Mouse (Mus musculus) right cerebral cortex, postnatal 25 days (tissue): ENCODE results near the gene Ccdc8.
A peak's percentile ranks its signal among the peaks of the same experiment; 100 is the strongest.
"Not testable (repeated sequence)": the region's sequence is repeated elsewhere in the genome, so short reads cannot be mapped to it uniquely, and the experiment has no call there.

Experiments used
- DNase-seq: peaks from one replicate; pipeline ENCODE4 v3.0.0; 2022

Ccdc8 gene

DNA sequence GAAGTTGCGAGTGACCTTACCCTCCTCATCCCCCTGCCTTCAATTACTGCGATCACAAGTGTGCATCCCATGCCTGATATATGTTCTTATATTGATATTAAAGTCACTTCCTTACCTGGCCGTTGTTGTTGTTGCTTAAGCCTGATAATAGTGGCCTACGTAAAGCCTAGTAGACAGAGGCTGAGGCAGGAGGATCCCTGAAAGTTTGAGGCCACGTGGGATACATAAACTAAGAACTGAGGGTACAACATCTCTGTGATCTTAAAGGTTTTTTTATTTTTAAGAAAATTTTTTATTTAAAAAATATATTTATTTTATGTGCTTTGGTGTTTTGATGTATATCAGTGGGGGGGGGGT lies at the start of gene Ccdc8:
Gene Ccdc8, plus strand, starts transcription at position 258 of the 357 bp plus-strand sequence.
- no peak for DNase-seq

DNA sequence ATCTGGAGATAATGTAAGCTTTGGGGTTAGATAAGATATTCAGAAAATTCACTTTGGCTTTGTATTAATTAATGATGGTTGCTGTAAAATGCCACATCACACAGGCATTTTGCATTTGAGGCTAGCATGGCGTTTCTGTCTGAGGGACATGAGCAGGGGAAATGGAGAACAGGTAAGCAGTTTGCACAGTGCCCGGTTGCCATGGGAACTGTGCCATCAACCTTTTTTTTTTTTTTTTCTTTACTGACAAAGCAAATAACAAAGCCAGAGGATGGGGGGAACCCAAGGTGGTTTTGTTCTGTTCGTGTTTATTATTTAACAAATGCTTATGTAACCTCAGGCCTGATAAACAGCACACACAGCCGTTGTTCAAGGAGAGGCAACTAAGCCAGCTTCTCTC lies 49.6 kb upstream of the Ccdc8 start:
- no peak for DNase-seq

GRCm38 (mm10) chr7:16944061-16944807 lies 48.3 kb upstream of the Ccdc8 start, which contains the start of gene Pnmal2:
Gene Pnmal2, plus strand, starts transcription at chr7:16944682.
- peak; percentile 89 for DNase-seq

- DNase-seq: peak; percentile 23
Observed at GRCm38 (mm10) chr7:16944808-16945315, 47.6 kb upstream of the Ccdc8 start.

DNA sequence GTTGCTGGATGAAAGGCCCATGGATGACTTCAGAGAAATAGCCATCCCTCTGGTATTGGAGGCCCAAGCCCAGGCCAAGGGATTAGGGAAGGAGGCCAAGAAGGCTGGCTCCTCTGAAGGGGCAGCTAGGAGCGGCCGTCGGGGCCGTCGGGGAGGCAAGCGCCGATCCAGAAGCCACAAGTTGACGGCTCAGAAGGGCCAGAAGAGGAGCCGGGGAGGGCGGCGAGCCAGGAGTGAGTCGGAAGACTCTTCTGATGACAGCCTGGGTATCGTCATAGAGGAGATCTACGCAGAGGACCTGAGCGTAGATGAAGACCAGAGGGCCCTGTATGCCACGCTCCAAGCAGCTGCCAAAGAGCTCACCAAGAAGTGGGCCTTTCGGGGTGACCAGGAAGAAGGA lies 47.1 kb upstream of the Ccdc8 start:
- DNase-seq: peak; percentile 44

GRCm38 (mm10) chr7:16946441-16947348 lies 45.8 kb upstream of the Ccdc8 start:
- DNase-seq: peak; percentile 56

GRCm38 (mm10) chr7:16947349-16947895 lies 45.1 kb upstream of the Ccdc8 start:
- peak; percentile 51 for DNase-seq

DNA sequence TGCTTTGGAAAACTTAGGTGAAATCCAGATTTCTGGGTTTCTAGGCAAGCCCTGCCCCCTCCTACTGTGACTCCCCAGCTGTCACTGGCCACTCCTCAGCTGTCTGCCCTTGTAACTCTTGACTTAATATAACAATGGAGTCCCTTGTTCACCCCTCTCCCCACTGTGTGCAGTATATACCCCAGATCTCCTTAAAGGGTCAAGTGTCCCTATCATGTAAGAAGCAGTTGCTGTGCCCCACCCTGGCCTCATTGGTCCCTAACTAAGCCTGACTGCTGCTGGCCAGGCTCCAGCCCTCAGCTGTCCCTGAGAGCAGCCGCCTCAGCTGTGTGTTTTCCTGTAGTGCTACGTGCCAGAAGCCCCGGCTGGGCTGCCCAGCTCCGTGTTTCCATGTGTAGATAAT lies 44.5 kb upstream of the Ccdc8 start:
- peak; percentile 38 for DNase-seq

DNA sequence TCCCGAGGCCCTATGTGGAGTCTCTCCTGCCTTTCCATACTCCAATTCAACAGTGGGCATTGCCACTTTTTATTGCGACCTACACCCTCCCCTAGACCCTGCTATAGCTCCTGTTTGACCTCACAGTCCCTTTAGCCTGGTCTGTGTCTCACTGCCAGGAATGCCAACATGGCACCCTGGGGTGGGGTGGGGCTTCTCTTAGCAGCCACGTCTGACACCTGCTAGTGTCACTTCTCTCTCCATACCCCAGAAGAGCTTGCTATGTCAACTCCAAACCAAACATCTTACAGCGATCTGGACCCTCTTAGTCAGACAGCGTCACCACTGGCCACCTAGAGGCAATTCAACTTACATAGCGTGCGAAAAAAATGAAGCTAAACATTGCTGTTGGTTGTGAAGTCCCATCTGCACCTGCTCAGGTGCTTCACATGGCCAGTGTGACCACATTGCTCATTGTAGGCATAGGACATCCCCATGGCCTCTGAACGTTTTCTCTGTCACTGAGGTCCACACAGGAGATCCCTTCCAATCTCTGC lies 43.5 kb upstream of the Ccdc8 start:
- no peak for DNase-seq

GRCm38 (mm10) chr7:16949908-16950841 lies 42.3 kb upstream of the Ccdc8 start:
- peak; percentile 83 for DNase-seq

DNA sequence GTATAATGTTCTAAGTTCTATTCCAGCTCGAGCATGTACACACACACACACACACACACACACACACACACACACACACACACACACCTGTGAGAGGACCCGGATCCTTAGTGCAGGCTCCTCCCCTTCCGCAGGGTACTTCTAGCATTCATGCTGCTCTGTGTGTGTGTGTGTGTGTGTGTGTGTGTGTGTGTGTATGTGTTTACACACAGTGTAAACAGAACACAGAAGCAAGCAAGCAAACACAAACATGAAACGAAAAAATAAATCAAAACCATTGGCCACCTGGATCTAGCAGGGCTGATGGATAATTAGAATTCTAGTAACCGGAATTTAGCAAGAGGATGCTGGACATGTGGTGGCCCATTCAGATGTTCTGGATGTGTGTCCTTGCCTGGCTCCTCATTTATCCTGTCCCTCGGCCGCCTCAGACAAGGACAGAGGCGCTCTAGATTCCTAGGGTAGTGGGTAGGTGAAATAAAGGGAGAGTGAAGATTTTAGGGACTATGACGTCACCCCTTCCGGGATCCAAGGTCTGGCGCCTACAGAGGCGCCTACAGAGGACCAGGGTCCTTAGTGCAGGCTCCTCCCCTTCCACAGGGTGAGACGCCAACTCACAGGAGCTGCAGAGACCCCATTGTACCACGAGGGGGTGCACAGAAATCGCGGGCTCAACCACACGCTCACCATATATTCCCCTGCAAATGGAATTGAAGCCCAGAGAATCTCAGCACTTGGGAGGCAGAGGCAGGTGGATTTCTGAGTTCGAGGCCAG lies 41.5 kb upstream of the Ccdc8 start:
- DNase-seq: peak; percentile 81

- not testable (repeated sequence) for DNase-seq
Observed at GRCm38 (mm10) chr7:16953776-16954175, 38.7 kb upstream of the Ccdc8 start.

DNA sequence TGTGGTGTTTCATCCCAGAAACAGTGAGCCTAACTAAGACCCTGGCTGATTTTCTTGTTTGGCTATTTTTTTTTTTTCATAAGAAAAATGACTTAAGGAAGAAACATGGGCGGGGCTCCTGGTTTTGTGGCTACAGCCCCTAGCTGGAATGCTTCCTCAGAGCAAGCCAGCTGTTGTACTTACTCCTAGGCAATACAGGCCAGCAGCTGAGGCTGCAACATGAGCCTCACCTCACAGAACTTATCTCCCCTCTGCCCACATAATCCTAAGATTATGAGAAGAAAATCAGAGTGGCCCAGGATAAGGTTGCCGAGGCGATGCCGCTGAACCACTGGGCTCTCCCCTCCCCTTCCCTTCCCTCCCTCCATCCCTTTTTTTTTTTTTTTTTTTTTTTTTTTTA lies 36.8 kb upstream of the Ccdc8 start:
- DNase-seq: no peak

DNA sequence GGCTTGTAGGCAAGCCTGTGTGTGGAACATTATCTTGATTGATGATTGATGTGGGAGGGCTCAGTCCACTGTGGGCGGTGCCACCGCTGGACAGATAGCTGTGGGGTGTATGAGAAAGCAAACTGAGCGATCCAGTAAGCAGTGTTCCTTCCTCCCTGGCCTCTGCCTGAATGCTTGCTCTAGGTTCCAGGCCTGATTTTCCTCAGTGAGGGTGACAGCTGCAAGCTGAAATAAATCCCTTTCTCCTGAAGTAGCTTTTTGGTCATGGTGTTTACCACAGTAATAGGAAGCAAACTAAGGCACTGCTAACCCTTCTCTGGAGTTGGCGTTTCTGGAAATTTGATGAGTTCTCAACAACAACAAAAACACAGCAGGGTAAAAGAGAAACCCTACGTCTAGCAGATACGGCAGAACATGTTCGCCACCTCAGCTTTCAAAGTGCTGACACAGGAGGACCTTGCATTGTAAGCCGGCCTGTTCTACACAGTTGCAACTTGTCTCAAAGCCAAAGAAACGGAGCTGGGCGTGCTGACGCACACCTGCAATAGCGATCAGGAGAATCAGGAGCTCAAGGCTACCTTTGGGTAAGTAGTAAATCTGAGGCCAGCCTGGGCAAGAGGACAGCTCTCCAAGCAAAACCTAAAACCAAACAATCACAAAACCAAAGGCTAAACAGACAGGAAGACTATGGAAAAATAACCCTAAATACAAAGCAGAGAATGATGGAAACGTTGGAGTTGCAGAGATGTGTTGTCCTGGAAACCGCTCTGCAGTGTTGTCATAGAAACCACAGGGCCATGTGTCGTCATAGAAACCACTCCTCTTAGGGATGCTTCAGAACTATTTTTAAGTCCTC lies 35.9 kb upstream of the Ccdc8 start:
- DNase-seq: peak; percentile 68

- DNase-seq: peak; percentile 90
Observed at GRCm38 (mm10) chr7:16959539-16960187, 32.8 kb upstream of the Ccdc8 start, which contains the start of gene Pnmal1. Gene Pnmal1, plus strand, starts transcription at chr7:16959679.

- no peak for DNase-seq
Observed at GRCm38 (mm10) chr7:16961678-16962077, 30.8 kb upstream of the Ccdc8 start.

DNA sequence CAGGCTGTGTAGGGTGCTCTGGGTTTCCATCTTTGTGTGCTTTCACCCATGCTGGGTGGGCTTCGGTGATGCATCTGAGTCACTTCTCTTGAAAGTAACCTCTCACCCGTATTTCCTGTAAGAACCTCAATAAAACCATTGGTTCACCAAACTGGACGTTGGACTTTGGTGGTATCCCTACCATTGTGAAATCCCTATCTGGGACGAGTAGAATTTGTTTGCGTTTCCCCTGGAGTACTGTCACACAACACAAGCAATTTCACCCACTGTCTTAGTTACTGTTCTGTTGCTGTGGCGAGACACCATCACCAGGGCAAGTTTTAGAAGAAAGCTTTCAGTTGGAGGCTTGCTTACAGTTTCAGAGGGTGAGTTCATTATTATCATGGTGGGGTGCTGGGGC lies 24.1 kb upstream of the Ccdc8 start:
- no peak for DNase-seq

DNA sequence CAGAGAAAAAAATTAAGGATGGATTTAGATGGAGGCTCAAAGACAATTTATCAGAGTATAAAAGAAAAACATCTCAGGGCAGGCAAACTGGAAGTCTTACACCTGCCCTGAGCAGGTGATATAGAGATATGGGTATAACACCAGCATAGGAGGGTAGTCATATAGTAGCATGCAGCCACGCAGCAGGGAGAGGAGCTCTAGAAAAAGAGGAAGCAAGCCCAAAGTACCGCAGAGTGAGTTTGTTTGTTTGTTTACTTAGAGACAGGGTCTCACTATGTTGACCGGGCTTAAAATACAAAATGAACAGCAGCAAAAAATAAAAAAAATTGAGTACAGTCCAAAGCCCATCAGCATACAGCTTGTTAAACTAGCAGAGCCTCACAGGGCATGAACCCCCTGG lies 21.3 kb upstream of the Ccdc8 start:
- DNase-seq: no peak

DNA sequence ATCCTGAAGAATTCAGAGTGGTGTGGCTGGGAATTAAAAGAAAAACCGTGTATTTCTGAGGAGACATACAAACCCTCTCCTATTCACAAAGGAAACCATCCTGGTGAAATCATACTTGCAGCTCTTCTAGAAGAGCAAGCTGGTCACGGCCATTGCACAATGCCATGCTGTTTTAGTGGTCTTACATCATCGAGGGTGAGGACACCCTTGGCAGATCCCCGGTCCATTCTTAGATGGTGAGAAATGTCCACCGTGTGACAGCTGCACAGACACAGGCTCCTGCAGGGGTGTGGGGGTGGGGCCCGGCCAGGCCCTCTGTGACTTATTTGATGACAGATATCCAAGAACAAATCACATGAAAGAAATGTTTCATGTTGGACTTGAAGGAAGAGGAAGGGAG lies 18.5 kb upstream of the Ccdc8 start:
- no peak for DNase-seq

DNA sequence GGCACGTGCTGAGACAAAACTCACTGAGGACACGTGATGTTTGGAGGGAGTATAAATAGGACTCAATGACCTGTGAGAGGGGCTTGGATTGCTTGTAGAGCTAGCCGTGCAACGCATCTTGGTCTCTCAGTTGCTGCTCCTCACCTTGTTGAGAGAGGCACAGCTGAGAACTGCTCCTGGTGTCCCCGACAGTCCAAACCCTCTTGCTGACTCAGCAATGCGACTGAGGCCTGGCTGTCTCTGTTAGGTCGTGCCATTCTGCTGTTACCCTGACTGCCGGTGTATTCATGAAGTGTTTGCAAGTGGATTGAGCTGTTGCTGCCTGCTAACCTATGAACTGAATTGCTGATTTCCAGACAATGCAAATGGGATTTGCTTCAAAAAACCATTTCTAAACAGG lies 16.2 kb upstream of the Ccdc8 start:
- no peak for DNase-seq
